Mouse (Mus musculus) spleen, adult 2 months (tissue): ENCODE measurements at regions not wholly inside any gene's neighbourhood (a gene's known extent, or its start where the extent isn't known, plus 50 kb on each side); places are given as distances from the start of the nearest gene placed in this dataset.

Experiments used
- CTCF ChIP-seq: fragments of 200-500 bp; IDR thresholded peaks from 2 replicates; pipeline ENCODE4 v1.5.1; 2011; ENCODE audit warnings: mild to moderate bottlenecking, inconsistent platforms; ENCODE audit not compliant: insufficient read depth, insufficient read length, insufficient replicate concordance; ENCODE audit errors: extremely low read depth
- POLR2A ChIP-seq: fragments of 200-500 bp; IDR thresholded peaks from 2 replicates; pipeline ENCODE4 v1.6.1; 2011; ENCODE audit warnings: low read depth, low read length, inconsistent platforms

DNA sequence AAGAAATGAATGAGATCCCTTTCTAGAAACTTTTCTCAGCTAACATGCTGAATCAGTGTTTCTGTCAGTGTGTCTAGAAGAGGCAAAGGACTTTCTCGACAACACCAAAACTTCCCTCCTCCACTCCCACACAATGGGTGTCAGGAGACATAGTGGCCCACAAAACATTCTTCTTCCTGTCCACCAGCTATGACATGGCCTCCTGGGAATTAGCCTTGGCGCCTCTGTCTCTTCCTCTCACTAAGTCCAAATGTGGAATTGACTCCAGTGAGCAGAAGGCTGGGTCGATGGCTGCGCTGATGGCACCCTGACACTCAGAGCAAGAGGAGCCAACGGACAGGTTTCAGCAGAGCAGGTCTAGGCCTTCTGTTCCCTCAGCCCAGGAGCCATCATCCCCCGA, 205.2 kb upstream of the Egln3 start:
- no peak for TF ChIP-seq CTCF
- no peak for TF ChIP-seq POLR2A
